Mouse (Mus musculus) midbrain, embryonic 14.5 days (tissue): ENCODE data around the gene Fam122c. TPM values are rescaled to one million over a fixed set of nuclear protein-coding genes. Genes with fewer than 3 reads are reported as not detected.

ENCODE experiments used
- ATAC-seq: fragments of 200-750 bp; cut with Nextera tagmentation; 2 replicates; pipeline ENCODE4 v1.8.0; 2017; ENCODE audit warnings: moderate number of reproducible peaks, moderate library complexity; ENCODE audit not compliant: low FRiP score, low TSS enrichment
- DNase-seq: peaks from one replicate; pipeline ENCODE4 v3.0.0-alpha.2; 2015
- H3K27ac ChIP-seq: fragments of 300-500 bp; sonication (generic); replicated peaks from 2 replicates; pipeline ENCODE4 v1.5.1; 2014; ENCODE audit warnings: mild to moderate bottlenecking, low read depth, low read length, moderate library complexity
- H3K27me3 ChIP-seq: fragments of 300-500 bp; sonication (generic); 2 replicates; pipeline ENCODE4 v1.6.1; 2014; ENCODE audit warnings: low read length, control low read depth, mixed read lengths; ENCODE audit not compliant: control insufficient read depth, insufficient read depth
- H3K36me3 ChIP-seq: fragments of 300-500 bp; sonication (generic); 2 replicates; pipeline ENCODE4 v1.6.1; 2014; ENCODE audit warnings: low read length, control low read depth; ENCODE audit not compliant: control insufficient read depth, insufficient read depth
- H3K4me1 ChIP-seq: fragments of 300-500 bp; sonication (generic); 2 replicates; pipeline ENCODE4 v1.6.1; 2014; ENCODE audit warnings: mild to moderate bottlenecking, antibody characterized with exemption, low read length, control low read depth; ENCODE audit not compliant: control insufficient read depth, insufficient read depth
- H3K4me2 ChIP-seq: fragments of 300-500 bp; sonication (generic); 2 replicates; pipeline ENCODE4 v1.6.1; 2014; ENCODE audit warnings: mild to moderate bottlenecking, low read length, moderate library complexity
- H3K4me3 ChIP-seq: fragments of 300-500 bp; sonication (generic); replicated peaks from 2 replicates; pipeline ENCODE4 v1.5.1; 2014; ENCODE audit warnings: low read depth, low read length
- H3K9ac ChIP-seq: fragments of 300-500 bp; sonication (generic); replicated peaks from 2 replicates; pipeline ENCODE4 v1.6.1; 2014; ENCODE audit warnings: mild to moderate bottlenecking, low read length, moderate library complexity
- H3K9me3 ChIP-seq: fragments of 300-500 bp; sonication (generic); 2 replicates; pipeline ENCODE4 v1.6.1; 2016; ENCODE audit warnings: low read length, control low read depth, mixed read lengths; ENCODE audit not compliant: control insufficient read depth
- WGBS: fragments of 180-500 bp; shearing (Covaris S2); extraction: QIAGEN DNeasy Blood & Tissue Kit; methylation state at CpG from one replicate; pipeline ENCODE4 v1.1.7; 2014; 5-methylcytosine and 5-hydroxymethylcytosine counted together
- polyA plus RNA-seq: library from polyadenylated mRNA; unstranded; fragments of >200 nt; fragmentation: Nextera tagmentation; extraction: Ambion mirVana; gene quantifications from 2 replicates; pipeline ENCODE4 v1.2.1, GENCODE M21; 2014

Gene Fam122c
- polyA plus RNA-seq, 1 experiment from 2014 or later: not detected

GRCm38 (mm10) chrX:53341531-53341930 lies 68.3 kb downstream of the Fam122c start:
- H3K27me3 ChIP-seq: no peaks in the 10 kb centered on the region
- H3K9ac ChIP-seq: no peak overlapping the region
- ATAC-seq (no peak), DNase-seq (peak; percentile 50)
- no peak overlapping the region for H3K4me2 ChIP-seq
- H3K4me3 ChIP-seq: no peak overlapping the region
- H3K27ac ChIP-seq: no peak overlapping the region
- no peaks in the 10 kb centered on the region for H3K36me3 ChIP-seq
- WGBS: 60% methylated on average over 2 of the region's 2 CpGs
- H3K9me3 ChIP-seq: no peaks in the 10 kb centered on the region
- H3K4me1 ChIP-seq: no peaks in the 10 kb centered on the region

GRCm38 (mm10) chrX:53348374-53348773 lies 75.2 kb downstream of the Fam122c start:
- Histone ChIP-seq H3K27me3 (no peaks in the 10 kb centered on the region), H3K4me1 (no peaks in the 10 kb centered on the region), H3K36me3 (peaks cover 21% of the 10 kb centered on the region; the same call in 1 of the 2 replicates), H3K27ac (no peak overlapping the region), H3K9me3 (no peaks in the 10 kb centered on the region), H3K9ac (no peak overlapping the region), H3K4me3 (no peak overlapping the region), H3K4me2 (no peak overlapping the region)
- 94% methylated on average over 4 of the region's 4 CpGs for WGBS
- DNase-seq (no peak), ATAC-seq (no peak)

DNA sequence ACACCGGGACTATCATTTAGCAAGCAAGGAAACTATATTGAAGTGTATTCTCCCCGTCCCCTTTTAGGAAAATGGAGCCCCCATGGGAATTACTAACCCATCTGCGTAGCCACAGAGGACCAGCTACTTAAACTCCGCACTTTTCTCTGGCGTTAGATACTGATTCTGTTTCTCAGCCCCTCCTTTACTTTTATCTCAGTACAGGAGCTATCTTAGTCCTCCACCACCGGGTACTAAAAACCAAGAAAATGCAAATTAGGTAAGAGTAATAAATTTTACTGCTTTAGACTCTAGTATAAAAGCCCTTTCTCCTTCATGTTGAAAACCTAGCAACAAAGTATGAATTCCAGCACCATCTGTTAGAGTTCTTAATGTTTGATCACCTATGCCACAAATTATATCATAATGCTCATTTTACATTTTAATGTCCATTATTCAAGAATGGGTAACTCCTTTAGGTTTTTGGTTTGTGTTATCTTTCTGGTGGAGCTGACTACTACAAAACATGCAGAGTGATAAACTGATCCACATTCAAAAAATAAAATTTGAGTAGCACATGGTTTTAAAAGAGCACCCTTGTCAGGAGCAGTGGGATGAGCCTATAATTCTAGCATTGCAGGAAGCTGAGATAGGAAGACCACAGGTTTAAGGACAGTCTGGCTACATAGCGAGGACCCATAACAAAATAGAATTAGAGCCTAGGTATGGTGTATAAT lies 91.6 kb downstream of the Fam122c start:
- Histone ChIP-seq H3K27ac (no peak overlapping the region), H3K36me3 (no peaks in the 10 kb centered on the region), H3K27me3 (no peaks in the 10 kb centered on the region), H3K4me2 (no peak overlapping the region), H3K9me3 (no peaks in the 10 kb centered on the region), H3K9ac (no peak overlapping the region), H3K4me1 (0 out of 2 replicates have a peak, but pooled peaks cover 3% of the 10 kb centered on the region), H3K4me3 (no peak overlapping the region)
- ATAC-seq: no peak
- DNase-seq: no peak
- 84% methylated on average over 7 of the region's 7 CpGs for WGBS

DNA sequence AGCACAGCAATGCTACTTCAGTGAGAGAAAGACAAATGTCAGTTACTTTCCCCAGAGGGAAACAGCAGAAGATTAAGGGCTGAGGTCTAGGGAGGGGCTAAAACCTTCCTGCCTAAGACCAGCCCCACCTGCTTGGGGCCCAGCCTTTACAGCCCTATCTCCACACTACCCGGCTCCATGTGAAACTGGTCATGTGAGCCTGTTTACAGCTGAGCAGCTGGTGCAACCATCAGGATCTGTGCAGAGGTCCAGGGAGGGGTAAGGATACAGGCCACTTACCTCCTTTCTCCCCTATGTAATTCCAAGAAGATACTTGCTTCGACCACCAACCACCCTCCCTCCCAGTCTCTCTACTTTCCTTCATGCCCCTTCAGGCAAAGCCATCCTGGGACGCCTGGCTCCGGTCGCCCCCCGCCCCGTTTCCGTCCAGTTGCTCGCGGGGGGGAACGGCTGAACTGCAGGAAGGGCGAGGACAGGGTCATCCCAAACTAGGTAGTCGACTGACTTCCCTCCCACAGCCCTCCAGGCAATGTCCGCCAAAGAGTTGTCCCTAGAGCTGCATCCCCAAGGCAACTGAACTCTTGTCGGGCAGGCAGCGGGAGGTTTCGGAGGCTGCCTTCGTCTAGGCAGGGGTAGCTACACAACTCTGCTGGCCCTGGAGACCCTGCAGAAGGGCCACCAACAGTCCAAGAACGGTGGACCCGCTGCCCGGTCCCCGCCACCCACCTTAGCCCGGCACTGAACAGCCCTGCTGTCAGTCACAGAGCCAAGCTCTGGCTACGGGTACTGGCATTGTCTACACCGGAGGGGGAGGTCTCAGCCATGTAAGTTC lies 96.5 kb downstream of the Fam122c start:
- peak overlapping the region; percentile 72 for H3K9ac ChIP-seq
- 22% methylated on average over 25 of the region's 25 CpGs for WGBS

DNA sequence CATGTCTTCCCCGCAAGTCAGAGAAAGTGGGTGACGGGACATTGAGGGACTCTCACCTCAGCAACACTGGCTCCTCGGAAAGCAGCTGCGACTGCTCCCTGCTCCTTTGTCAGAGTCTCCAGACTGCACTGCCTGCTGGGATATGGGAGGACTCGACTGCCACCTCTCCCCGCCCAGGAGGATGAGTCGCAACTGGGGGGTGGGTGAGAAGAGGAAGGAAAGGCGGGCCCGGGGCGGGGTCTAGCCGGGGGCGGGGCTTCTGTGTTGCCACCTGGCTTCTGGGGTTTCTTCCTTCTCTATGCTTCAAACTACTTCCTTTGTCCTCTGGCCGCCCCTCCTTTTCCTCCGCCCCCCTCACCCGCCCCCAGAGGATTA lies 97.1 kb downstream of the Fam122c start, which contains the start of gene Mospd1:
TSS of gene Mospd1 (minus strand) at position 137 of the 375 bp plus-strand sequence.
- peak within 1 kb of the TSS; percentile 72 for H3K9ac ChIP-seq
- peak; percentile 97 for ATAC-seq
- no peaks in the 10 kb centered on the region for H3K27me3 ChIP-seq

More for the DNA sequence above, 96.5 kb downstream of the Fam122c start:
- Histone ChIP-seq H3K36me3 (no peaks in the 10 kb centered on the region), H3K27me3 (no peaks in the 10 kb centered on the region), H3K4me1 (0 out of 2 replicates have a peak, but pooled peaks cover 3% of the 10 kb centered on the region), H3K4me3 (peak overlapping the region; percentile 55), H3K4me2 (peak overlapping the region; percentile 56), H3K9me3 (no peaks in the 10 kb centered on the region), H3K27ac (peak overlapping the region; percentile 85)
- ATAC-seq (peak; percentile 76), DNase-seq (peak; percentile 13)

More for the DNA sequence above, 97.1 kb downstream of the Fam122c start, which contains the start of gene Mospd1:
- 26% methylated on average over 12 of the region's 15 CpGs for WGBS
- Histone ChIP-seq H3K4me2 (peak within 1 kb of the TSS; percentile 56), H3K9me3 (no peaks in the 10 kb centered on the region), H3K4me3 (peak within 1 kb of the TSS; percentile 55), H3K27ac (peak within 1 kb of the TSS; percentile 85), H3K4me1 (0 out of 2 replicates have a peak, but pooled peaks cover 3% of the 10 kb centered on the region), H3K36me3 (no peaks in the 10 kb centered on the region)
- DNase-seq: peak; percentile 88

Other genes starting within 250 kb of the Fam122c start
- gene Plac1, start 33.3 kb upstream of the Fam122c start, polyA plus RNA-seq: 0.34 and 0.57 TPM in 2 replicates
- gene Fam122b, start 3.6 kb upstream of the Fam122c start, polyA plus RNA-seq: 2.6 and 4.1 TPM in 2 replicates
- 53.7 and 62.0 TPM in 2 replicates for gene Mospd1, start 97.1 kb downstream of the Fam122c start, polyA plus RNA-seq
- gene Etd, start 161.5 kb downstream of the Fam122c start, polyA plus RNA-seq: not detected in 2 replicates